Mouse (Mus musculus): ENCODE results near the gene Uchl1.

Uchl1 gene

GRCm38 (mm10) chr5:66675983-66676382 is at the start of gene Uchl1:
Gene Uchl1 (plus strand): TSS chr5:66676091.
- peak; percentile 26 to 55 for DNase-seq

GRCm38 (mm10) chr5:66627805-66628204 is 48.1 kb upstream of the Uchl1 start:
- no peak for DNase-seq

- DNase-seq: no peak
These were observed 40.3 kb upstream of the Uchl1 start for GRCm38 (mm10) chr5:66635459-66636079.

- no peak for DNase-seq
These were observed 33.7 kb upstream of the Uchl1 start for GRCm38 (mm10) chr5:66642156-66642555.

GRCm38 (mm10) chr5:66643260-66643659 is 32.6 kb upstream of the Uchl1 start:
- no peak for DNase-seq

- no peak for DNase-seq
These were observed 28.4 kb upstream of the Uchl1 start for GRCm38 (mm10) chr5:66647504-66647903.

- DNase-seq: peak; percentile 44 to 60
These were observed 21.7 kb upstream of the Uchl1 start for GRCm38 (mm10) chr5:66654220-66654619.

GRCm38 (mm10) chr5:66675189-66675890 is 551 bp upstream of the Uchl1 start:
- DNase-seq: no peak

GRCm38 (mm10) chr5:66676457-66677117 is 696 bp downstream of the Uchl1 start:
- DNase-seq: peak in 1 of 2 experiments; percentile 14

GRCm38 (mm10) chr5:66677411-66678345 is 1.8 kb downstream of the Uchl1 start:
- DNase-seq: no peak

- DNase-seq: no peak
These were observed 3.3 kb downstream of the Uchl1 start for GRCm38 (mm10) chr5:66679222-66679621.

GRCm38 (mm10) chr5:66685930-66686329 is 10.0 kb downstream of the Uchl1 start:
- no peak for DNase-seq

- no peak for DNase-seq
These were observed 11.0 kb downstream of the Uchl1 start for GRCm38 (mm10) chr5:66686863-66687262.

GRCm38 (mm10) chr5:66687737-66688136 is 11.8 kb downstream of the Uchl1 start:
- DNase-seq: no peak

GRCm38 (mm10) chr5:66688286-66688685 is 12.4 kb downstream of the Uchl1 start:
- no peak for DNase-seq

GRCm38 (mm10) chr5:66689796-66690195 is 13.9 kb downstream of the Uchl1 start:
- no peak for DNase-seq

- DNase-seq: no peak
These were observed 17.3 kb downstream of the Uchl1 start for GRCm38 (mm10) chr5:66693231-66693630.

- DNase-seq: peak in 1 of 2 experiments; percentile 44
These were observed 21.2 kb downstream of the Uchl1 start for GRCm38 (mm10) chr5:66697119-66697518.

GRCm38 (mm10) chr5:66699911-66700310 is 24.0 kb downstream of the Uchl1 start:
- DNase-seq: no peak

GRCm38 (mm10) chr5:66701951-66702350 is 26.1 kb downstream of the Uchl1 start:
- DNase-seq: no peak

- no peak for DNase-seq
These were observed 27.6 kb downstream of the Uchl1 start for GRCm38 (mm10) chr5:66703317-66704004.

GRCm38 (mm10) chr5:66707859-66708258 is 32.0 kb downstream of the Uchl1 start:
- DNase-seq: no peak
